Mouse (Mus musculus) midbrain, embryonic 11.5 days (tissue): Measurements from ENCODE around the gene Lca5. TPM values are rescaled to one million over a fixed set of nuclear protein-coding genes. Genes with fewer than 3 reads are reported as not detected.

Experiments used
- ATAC-seq: fragments of 200-750 bp; cut with Nextera tagmentation; 2 replicates; pipeline ENCODE4 v1.8.0; 2017; ENCODE audit warnings: moderate TSS enrichment, moderate library complexity; ENCODE audit not compliant: low FRiP score
- DNase-seq: peaks from one replicate; pipeline ENCODE4 v3.0.0; 2015; ENCODE audit warnings: low spot score; ENCODE audit errors: missing footprints
- H3K27ac ChIP-seq: fragments of 300-500 bp; sonication (generic); 2 replicates; pipeline ENCODE4 v1.5.1; 2014; ENCODE audit warnings: low read depth, low read length
- H3K27me3 ChIP-seq: fragments of 300-500 bp; sonication (generic); 2 replicates; pipeline ENCODE4 v1.6.1; 2014; ENCODE audit warnings: mild to moderate bottlenecking, low read length, moderate library complexity, mixed read lengths; ENCODE audit not compliant: control insufficient read depth, insufficient read depth
- H3K36me3 ChIP-seq: fragments of 300-500 bp; sonication (generic); 2 replicates; pipeline ENCODE4 v1.6.1; 2014; ENCODE audit warnings: mild to moderate bottlenecking, low read length, moderate library complexity, mixed read lengths; ENCODE audit not compliant: control insufficient read depth, insufficient read depth
- H3K4me1 ChIP-seq: fragments of 300-500 bp; sonication (generic); 2 replicates; pipeline ENCODE4 v1.6.1; 2014; ENCODE audit warnings: low read length; ENCODE audit not compliant: control insufficient read depth, insufficient read depth
- H3K4me2 ChIP-seq: fragments of 300-500 bp; sonication (generic); 2 replicates; pipeline ENCODE4 v1.6.1; 2014; ENCODE audit warnings: mild to moderate bottlenecking, moderate library complexity
- H3K4me3 ChIP-seq: fragments of 300-500 bp; sonication (generic); 2 replicates; pipeline ENCODE4 v1.5.1; 2014; ENCODE audit warnings: low read depth, low read length
- H3K9ac ChIP-seq: fragments of 300-500 bp; sonication (generic); 2 replicates; pipeline ENCODE4 v1.6.1; 2014; ENCODE audit warnings: low read length
- H3K9me3 ChIP-seq: fragments of 300-500 bp; sonication (generic); 2 replicates; pipeline ENCODE4 v1.6.1; 2016; ENCODE audit warnings: low read length; ENCODE audit not compliant: control insufficient read depth
- WGBS: fragments of 180-500 bp; shearing (Covaris S2); extraction: QIAGEN DNeasy Blood & Tissue Kit; methylation state at CpG from one replicate; pipeline ENCODE4 v1.1.7; 2014; 5-methylcytosine and 5-hydroxymethylcytosine counted together
- polyA plus RNA-seq: library from polyadenylated mRNA; unstranded; fragments of >200 nt; fragmentation: Nextera tagmentation; extraction: Ambion mirVana; gene quantifications from 2 replicates; pipeline ENCODE4 v1.2.1, GENCODE M21; 2014

Gene Lca5
- 23.6 and 25.1 TPM in 2 replicates for polyA plus RNA-seq

- Histone ChIP-seq H3K4me2 (peak within 1 kb of the TSS; percentile 59), H3K9me3 (no peaks in the 10 kb centered on the region), H3K27me3 (no peaks in the 10 kb centered on the region), H3K4me1 (peaks cover 5% of the 10 kb centered on the region), H3K9ac (peak within 1 kb of the TSS; percentile 79), H3K4me3 (peak within 1 kb of the TSS; percentile 55), H3K27ac (peak within 1 kb of the TSS; percentile 91), H3K36me3 (no peaks in the 10 kb centered on the region)
- 1% methylated on average over 48 of the region's 57 CpGs for WGBS
- ATAC-seq, result peak; percentile 99
- peak; percentile 99 for DNase-seq
These were observed at the start of gene Lca5 for GRCm38 (mm10) chr9:83440392-83441357. Gene Lca5, minus strand, starts transcription at chr9:83441127.

- H3K9ac ChIP-seq, result no peak overlapping the region
- H3K4me2 ChIP-seq, result no peak overlapping the region
- H3K9me3 ChIP-seq, result no peaks in the 10 kb centered on the region
- no peak overlapping the region for H3K4me3 ChIP-seq
- ATAC-seq (peak; percentile 46; the same call in 1 of the 2 replicates), DNase-seq (no peak)
- WGBS, result 57% methylated on average over 15 of the region's 15 CpGs
- H3K4me1 ChIP-seq, result no peaks in the 10 kb centered on the region
- no peak overlapping the region for H3K27ac ChIP-seq
- no peaks in the 10 kb centered on the region for H3K27me3 ChIP-seq
- no peaks in the 10 kb centered on the region for H3K36me3 ChIP-seq
These were observed 47.7 kb upstream of the Lca5 start for GRCm38 (mm10) chr9:83488491-83489210.

- H3K9ac ChIP-seq, result no peak overlapping the region
- no peaks in the 10 kb centered on the region for H3K36me3 ChIP-seq
- no peaks in the 10 kb centered on the region for H3K4me1 ChIP-seq
- WGBS, result 66% methylated on average over 9 of the region's 9 CpGs
- H3K27ac ChIP-seq, result no peak overlapping the region
- H3K9me3 ChIP-seq, result no peaks in the 10 kb centered on the region
- no peak for ATAC-seq
- H3K27me3 ChIP-seq, result no peaks in the 10 kb centered on the region
- DNase-seq, result no peak
- no peak overlapping the region for H3K4me2 ChIP-seq
- no peak overlapping the region for H3K4me3 ChIP-seq
These were observed 47.0 kb upstream of the Lca5 start for GRCm38 (mm10) chr9:83487771-83488470.

- Histone ChIP-seq H3K27ac (no peak overlapping the region), H3K4me2 (no peak overlapping the region), H3K27me3 (no peaks in the 10 kb centered on the region), H3K9me3 (no peaks in the 10 kb centered on the region), H3K4me3 (no peak overlapping the region), H3K9ac (no peak overlapping the region), H3K36me3 (no peaks in the 10 kb centered on the region), H3K4me1 (no peaks in the 10 kb centered on the region)
- ATAC-seq (no peak), DNase-seq (no peak)
- 95% methylated on average over 3 of the region's 3 CpGs for WGBS
These were observed 45.0 kb upstream of the Lca5 start for GRCm38 (mm10) chr9:83485966-83486365.

GRCm38 (mm10) chr9:83485357-83485756, 44.4 kb upstream of the Lca5 start:
- WGBS, result 100% methylated on average over 1 of the region's 1 CpGs

GRCm38 (mm10) chr9:83483419-83483818, 42.5 kb upstream of the Lca5 start:
- 96% methylated on average over 4 of the region's 4 CpGs for WGBS
- no peaks in the 10 kb centered on the region for H3K27me3 ChIP-seq
- DNase-seq (no peak), ATAC-seq (no peak)
- H3K4me1 ChIP-seq, result no peaks in the 10 kb centered on the region
- no peaks in the 10 kb centered on the region for H3K9me3 ChIP-seq
- H3K36me3 ChIP-seq, result no peaks in the 10 kb centered on the region
- no peak overlapping the region for H3K27ac ChIP-seq
- no peak overlapping the region for H3K4me3 ChIP-seq
- H3K4me2 ChIP-seq, result no peak overlapping the region
- no peak overlapping the region for H3K9ac ChIP-seq

More at GRCm38 (mm10) chr9:83485357-83485756, 44.4 kb upstream of the Lca5 start:
- H3K36me3 ChIP-seq, result no peaks in the 10 kb centered on the region
- no peak overlapping the region for H3K27ac ChIP-seq
- H3K27me3 ChIP-seq, result no peaks in the 10 kb centered on the region
- H3K4me1 ChIP-seq, result no peaks in the 10 kb centered on the region
- ATAC-seq, result no peak
- no peaks in the 10 kb centered on the region for H3K9me3 ChIP-seq
- H3K9ac ChIP-seq, result no peak overlapping the region
- DNase-seq, result no peak
- no peak overlapping the region for H3K4me2 ChIP-seq
- H3K4me3 ChIP-seq, result no peak overlapping the region

GRCm38 (mm10) chr9:83482176-83482949, 41.4 kb upstream of the Lca5 start:
- Histone ChIP-seq H3K4me3 (no peak overlapping the region), H3K4me2 (no peak overlapping the region), H3K9ac (no peak overlapping the region; the same call in 1 of the 2 replicates), H3K4me1 (no peaks in the 10 kb centered on the region), H3K27ac (no peak overlapping the region), H3K27me3 (no peaks in the 10 kb centered on the region), H3K9me3 (no peaks in the 10 kb centered on the region), H3K36me3 (no peaks in the 10 kb centered on the region)
- 89% methylated on average over 4 of the region's 4 CpGs for WGBS
- ATAC-seq (peak; percentile 88), DNase-seq (peak; percentile 82)

- DNase-seq, result no peak
- no peak overlapping the region for H3K9ac ChIP-seq
- H3K4me2 ChIP-seq, result no peak overlapping the region
- H3K36me3 ChIP-seq, result no peaks in the 10 kb centered on the region
- H3K4me3 ChIP-seq, result no peak overlapping the region
- H3K27ac ChIP-seq, result no peak overlapping the region
- no peak for ATAC-seq
- no peaks in the 10 kb centered on the region for H3K4me1 ChIP-seq
- 72% methylated on average over 2 of the region's 2 CpGs for WGBS
- H3K27me3 ChIP-seq, result no peaks in the 10 kb centered on the region
- no peaks in the 10 kb centered on the region for H3K9me3 ChIP-seq
These were observed 28.9 kb upstream of the Lca5 start for GRCm38 (mm10) chr9:83469871-83470270.
